Mouse (Mus musculus) right cerebral cortex, postnatal 4 days (tissue): ENCODE data around the gene Ppp1r2.

Experiments used
- DNase-seq: peaks from one replicate; pipeline ENCODE4 v3.0.0-alpha.2; 2022

The Ppp1r2 gene

DNA sequence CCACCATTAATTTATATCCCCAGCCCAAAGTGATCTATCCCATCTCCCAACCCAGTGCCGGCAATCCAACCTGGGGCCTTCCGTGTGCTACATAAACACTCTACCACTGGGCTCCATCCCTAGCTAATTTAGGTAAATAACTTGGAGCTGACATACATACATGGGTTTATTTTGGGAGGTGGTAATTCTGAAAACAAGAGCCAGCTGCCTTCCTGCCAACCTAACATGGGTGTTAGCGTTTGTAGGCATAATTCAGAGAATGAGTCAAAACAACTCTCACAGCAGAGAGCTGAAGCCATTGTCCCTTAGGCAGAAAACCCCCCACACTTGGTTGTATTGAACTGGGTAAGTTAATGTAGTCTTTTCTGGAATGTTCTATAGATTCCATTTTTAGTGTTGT lies 12.6 kb upstream of the Ppp1r2 start:
- no peak for DNase-seq

DNA sequence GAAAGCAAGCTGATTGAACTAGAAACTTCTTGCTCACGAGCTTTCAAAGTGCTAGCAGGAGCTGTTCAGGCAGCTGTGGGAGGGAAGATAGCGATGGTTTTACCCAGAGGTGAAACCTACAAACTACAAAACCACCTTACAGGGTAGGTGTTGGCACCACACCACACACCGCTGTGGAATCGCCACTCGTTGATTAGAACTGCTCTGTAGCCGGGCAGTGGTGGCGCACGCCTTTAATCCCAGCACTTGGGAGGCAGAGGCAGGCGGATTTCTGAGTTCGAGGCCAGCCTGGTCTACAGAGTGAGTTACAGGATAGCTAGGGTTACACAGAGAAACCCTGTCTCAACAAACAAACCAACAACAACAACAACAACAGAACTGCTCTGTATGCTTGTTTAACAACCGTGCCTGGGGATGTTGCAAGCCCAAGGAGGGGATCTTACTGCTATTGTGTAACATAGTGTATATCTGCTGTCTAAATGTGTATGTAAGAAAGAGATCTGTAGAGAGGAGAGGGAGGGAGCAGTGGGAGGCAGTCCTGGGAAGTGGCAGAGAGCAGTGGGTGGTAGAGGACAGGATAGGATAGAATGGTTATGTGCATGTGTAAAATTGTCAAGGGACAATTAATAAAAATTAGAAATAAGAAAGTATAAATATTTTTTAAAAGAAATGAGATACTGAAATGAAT lies 11.9 kb upstream of the Ppp1r2 start:
- DNase-seq = no peak

DNA sequence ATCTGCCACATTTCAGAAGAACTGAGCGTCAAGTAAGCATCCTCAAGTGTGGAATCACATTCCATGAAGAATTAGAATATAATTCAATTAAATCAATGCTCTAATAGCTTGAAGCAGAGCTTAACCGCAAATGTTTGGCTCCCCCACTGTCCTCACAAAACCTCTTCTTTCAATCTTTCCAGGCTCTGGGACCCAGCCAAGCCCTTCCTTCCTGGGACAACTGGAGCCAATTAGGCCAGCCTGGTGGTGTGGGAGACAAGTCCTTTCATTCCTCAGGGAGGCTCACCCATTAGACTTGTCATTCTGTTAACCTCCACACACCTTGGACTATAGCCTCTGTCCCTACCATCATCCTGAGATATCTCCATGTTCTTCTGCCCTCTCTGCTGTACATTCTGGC lies 6.9 kb upstream of the Ppp1r2 start:
- DNase-seq = peak; percentile 22

DNA sequence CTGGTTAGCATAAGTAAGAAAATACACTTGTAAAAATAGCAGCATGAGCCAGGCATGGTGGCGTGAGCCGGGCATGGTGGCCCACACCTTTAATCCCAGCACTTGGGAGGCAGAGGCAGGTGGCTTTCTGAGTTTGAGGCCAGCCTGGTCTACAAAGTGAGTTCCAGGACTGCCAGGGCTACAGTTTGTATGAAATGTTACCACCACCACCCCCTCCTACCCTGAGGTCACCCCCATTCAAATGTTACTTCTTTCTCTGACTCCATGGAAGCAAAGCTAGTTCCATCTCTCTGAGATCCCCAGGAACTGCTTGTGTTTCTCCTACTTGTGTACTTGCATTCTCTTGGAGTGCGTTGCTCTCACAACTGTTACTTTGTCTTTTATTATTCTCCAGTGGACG lies 5.1 kb upstream of the Ppp1r2 start:
- DNase-seq = no peak

DNA sequence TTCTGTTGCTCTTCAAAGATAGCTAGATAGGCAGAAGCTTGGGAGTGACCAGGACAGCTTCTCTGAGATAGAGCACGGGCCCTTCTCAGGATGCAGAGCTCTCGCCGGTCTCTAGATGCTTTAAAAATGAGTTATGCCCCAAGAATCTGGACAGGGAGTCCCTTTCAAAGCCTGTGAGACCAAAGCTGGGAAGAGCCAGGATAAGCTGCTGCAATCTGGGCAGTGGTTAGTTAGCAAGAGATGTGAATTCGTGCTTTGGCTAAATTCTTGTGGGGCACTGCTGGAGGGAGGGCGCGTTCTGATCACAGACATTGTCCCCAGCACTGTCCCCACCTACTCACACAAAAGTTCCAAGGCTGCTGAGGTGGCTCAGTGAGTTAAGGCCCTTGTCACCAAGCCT lies 3.5 kb upstream of the Ppp1r2 start:
- DNase-seq = no peak

DNA sequence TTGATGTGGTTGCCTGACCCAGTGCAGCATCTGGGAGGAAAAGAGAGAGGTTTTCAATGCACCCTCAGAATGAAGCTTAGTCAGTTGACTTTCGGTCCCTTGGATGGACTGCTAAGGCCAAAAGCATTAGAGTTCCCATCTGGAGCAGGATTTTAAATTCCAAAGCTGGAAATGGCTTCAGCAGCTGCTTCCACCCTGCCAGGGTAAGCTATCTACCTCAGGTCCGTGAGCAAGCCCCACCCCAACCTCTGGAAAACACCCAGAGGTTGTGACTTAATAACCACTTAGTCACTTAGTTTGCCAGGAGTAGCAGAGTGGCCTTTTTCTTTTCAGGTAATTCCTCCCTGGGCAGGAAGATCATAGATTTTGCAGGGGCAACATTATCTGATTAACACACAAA lies 3.0 kb upstream of the Ppp1r2 start:
- no peak for DNase-seq

DNA sequence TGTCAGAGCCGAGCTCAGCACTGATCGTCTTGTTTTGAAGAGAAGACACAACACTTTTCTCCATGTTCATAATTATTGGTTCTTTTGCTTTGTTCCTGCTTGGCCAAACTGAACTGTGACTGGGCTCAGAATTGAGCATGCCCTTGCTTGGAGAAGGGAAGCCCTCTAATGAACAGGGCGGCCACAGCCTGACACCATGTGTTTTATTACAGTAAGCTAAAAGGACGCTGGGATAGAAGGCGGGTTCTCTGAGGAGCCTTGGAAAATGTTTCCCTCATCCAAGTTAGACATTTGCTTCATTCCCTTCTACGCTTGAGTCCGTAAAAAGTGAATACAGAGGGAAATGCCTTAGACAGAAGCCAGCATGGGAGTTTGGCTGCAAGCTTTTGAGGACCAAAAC lies 1.9 kb upstream of the Ppp1r2 start:
- DNase-seq = no peak

DNA sequence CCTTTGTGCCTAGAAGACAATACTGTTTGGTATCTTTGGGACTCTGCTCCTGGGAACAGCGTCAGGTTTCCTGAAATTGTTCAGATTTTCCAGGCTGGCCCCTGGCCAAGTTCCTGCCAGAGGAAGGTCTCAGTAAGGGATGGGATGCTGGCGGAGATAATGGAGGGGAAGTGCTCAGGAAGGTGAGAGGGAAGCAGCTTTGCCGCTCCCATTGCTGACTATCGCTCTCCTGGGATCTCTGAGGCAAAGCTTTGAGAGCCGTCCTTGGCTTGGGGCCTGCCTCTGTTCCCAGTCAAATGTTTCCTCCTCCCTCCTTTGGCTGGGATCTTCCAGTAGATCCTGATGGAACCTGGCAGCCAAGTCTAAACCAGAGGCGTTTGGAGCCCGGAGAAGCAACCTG lies 1.5 kb upstream of the Ppp1r2 start:
- peak; percentile 22 for DNase-seq

DNA sequence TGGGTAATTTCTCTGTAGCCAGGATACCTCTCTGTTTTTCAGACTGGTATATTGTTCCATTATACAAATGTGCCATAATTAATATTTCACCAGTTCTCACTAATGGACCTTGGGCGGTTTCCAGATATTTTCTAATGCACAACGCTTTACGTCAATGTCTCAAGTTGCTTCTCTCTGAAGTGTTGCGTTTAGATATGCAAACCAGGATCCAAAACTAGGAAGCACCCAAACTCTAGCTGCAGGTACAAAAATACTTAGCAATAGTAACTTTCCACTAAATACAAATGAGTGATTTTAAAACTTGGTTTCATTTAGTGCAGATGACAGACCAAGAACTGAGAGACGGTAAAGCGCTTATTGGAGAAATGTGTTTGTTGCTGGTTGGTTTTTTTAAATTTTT lies 993 bp downstream of the Ppp1r2 start:
- DNase-seq = no peak

DNA sequence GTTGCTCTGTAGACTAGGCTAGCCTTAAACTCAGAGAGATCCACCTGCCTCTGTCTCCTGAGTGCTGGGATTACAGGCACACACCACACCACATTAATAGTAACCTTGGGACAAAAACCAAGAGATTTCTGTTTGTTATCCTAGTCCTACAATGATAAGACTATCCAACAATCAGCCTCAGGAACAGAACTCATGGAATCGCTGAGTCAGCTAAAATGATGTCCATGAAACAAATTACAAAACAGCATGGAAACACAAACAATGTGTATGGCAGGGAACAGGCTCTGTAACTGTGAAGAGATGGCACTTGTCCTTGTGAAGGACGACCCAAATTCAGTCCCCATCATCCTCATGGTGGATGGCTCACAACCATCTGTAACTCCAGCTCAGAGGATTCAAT lies 8.4 kb downstream of the Ppp1r2 start:
- DNase-seq = no peak

DNA sequence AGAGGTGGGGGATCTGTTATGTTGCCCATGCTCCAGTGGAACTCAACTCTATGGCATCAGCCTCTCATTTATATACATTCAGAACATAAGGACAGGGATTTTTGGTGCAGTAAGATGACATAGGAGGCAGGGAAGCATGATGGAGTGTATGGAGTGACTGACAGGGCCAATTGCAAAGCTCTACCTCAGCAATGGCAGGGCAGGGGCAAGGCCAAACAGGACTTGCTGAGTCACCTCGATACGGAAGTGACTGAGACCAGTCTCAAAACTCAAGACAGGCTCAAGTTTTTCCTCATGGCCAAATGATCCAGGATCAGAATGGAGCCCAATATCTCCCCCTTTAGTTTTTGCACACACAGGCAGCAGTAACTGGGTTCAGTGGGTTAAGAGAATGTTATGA lies 18.9 kb downstream of the Ppp1r2 start:
- no peak for DNase-seq

DNA sequence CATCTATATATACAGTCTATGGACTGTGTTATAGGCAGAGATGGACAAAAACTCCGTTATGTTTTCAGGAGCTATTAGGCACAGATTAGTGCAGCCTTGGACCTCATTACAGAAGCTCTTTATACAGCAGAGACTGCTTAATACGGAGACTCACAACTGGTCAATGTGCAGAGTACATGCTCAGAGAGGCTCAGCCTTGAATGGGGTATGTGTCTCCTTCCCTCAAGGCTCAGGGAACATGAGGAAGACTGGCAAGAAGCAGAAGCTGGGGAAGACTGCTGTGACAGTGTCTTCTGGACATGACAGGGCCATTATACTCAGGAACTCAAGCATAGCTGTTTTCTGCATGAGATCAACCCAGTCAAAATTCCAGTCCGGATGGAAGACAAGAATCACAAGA lies 19.4 kb downstream of the Ppp1r2 start:
- DNase-seq = no peak

DNA sequence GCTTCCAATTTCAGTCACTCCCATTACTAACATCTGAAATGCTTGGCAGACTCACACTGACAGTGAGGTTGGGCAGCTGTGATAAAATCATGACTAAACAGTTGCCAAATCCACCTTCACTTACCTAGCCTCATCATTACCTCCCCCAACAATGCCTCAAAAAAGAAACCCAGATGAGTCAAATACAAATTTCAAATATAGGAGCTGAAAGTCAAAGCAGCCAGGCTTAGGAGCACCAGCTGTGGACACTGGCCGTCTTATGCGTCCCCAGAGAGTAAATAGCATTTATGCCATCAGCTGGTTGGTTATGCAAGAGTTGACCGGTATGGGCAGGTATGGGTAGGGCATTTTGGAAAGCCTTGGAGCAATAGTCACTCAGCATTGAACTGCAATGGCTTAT lies 25.7 kb downstream of the Ppp1r2 start:
- DNase-seq = no peak

DNA sequence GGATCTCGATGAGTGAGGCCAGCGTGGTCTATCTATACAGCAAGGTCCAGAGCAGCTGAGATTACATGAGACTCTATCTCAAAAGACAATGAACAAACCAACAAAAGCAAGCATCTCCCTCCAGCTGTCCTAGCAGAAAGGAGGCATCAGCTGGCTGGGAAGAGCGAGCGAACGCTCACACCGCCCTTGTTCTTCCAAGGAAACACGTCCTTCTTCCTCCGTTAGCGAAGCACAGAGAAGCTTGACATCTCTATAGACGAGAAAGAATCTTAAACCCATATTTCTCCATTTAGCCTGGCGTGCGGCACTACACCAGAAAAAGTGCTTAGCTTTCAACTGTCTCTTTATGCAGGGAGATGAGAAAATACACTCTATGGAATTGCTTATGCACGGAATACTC lies 26.4 kb downstream of the Ppp1r2 start:
- no peak for DNase-seq

DNA sequence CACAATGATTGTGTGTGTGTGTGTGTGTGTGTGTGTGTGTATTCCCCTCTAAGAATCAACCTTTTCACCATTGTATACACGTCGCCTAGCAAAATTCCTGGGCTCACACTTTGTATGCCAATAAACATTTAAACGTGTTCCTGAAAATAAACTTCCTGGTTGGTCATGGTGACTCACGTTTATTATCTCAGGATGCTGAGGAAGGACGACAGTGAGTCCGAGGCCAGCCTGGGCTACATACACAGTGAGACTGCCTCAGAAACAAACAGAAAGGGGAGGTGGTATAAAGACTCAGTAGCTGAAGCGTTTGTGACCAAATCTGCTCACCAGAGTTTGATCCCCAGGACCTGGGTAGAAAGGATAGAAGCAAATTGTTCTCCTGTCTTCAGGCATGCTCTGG lies 27.6 kb downstream of the Ppp1r2 start:
- no peak for DNase-seq

DNA sequence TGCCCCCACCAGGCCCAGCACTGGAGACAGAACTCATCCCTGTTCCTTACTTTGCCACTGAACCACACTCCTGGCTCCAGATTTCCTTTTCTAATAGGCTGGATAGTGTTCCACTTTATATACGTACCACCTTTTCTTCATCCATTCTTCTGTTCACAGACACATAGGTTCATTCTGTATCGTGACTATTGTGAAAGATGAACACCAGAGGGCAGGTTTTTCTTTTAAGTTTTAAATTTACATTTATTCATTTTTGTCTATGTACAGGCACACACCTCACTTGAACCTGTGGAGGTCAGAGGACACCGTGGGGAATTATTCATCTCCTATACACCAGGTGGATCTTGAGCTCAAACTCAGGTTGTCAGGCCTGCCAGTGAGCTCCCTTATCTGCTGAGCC lies 31.0 kb downstream of the Ppp1r2 start:
- no peak for DNase-seq

DNA sequence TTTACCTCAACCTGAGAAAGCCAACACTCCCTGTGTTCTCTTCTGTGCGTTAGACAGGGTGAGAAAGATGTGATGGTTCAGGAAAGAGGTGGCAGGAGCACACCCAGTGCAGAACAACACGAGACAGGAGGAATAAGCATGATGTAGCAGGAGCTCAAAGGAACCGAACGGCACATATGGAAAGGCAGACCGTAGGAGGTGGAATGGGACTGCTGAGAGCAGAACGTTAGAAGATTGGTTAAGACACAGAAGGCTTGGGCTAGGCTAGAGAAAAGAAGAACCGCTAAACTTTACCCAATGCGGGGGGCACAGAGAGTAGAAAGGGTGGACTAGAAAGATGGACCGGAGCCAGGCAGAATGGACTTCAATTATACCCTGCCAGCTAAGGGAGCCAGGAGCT lies 33.6 kb downstream of the Ppp1r2 start:
- DNase-seq = no peak

DNA sequence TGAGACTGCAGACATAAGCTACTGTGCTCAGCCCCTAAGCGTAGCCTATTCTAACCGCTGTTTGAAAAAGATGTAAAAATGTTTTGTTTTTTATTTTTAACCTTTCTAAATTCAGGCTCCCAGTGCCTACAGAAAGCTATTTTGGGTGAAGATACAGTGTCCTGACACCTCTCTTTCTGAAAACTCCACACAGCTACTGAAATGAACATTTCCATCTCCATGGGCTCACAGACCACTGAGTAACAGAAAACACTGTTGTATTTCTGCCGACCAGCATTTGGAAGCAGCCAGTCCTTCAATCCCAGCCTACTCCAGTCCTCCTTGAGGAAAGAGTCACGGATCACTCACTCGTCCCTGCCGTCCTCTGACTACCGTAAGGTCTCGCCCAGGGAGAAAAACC lies 34.5 kb downstream of the Ppp1r2 start:
- no peak for DNase-seq

DNA sequence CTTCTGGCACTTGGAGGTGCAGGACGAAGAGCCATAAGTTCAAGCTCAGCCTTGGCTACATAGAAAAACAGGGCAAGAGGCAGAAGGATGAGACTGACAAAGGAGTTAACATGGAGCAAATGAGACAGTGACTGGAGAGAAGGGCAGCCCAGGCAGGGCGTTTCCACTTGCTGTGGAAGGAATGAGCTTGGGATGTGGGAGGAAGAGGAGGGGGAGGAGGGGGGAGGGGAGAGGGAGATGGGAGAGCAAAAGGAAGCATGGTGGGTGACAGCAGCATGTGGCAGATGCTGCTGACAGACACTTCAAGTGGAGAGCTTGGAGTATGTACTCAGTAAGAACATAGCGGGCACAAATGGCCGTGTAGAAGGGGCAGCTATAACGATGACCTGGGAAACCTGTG lies 36.8 kb downstream of the Ppp1r2 start:
- DNase-seq = no peak

DNA sequence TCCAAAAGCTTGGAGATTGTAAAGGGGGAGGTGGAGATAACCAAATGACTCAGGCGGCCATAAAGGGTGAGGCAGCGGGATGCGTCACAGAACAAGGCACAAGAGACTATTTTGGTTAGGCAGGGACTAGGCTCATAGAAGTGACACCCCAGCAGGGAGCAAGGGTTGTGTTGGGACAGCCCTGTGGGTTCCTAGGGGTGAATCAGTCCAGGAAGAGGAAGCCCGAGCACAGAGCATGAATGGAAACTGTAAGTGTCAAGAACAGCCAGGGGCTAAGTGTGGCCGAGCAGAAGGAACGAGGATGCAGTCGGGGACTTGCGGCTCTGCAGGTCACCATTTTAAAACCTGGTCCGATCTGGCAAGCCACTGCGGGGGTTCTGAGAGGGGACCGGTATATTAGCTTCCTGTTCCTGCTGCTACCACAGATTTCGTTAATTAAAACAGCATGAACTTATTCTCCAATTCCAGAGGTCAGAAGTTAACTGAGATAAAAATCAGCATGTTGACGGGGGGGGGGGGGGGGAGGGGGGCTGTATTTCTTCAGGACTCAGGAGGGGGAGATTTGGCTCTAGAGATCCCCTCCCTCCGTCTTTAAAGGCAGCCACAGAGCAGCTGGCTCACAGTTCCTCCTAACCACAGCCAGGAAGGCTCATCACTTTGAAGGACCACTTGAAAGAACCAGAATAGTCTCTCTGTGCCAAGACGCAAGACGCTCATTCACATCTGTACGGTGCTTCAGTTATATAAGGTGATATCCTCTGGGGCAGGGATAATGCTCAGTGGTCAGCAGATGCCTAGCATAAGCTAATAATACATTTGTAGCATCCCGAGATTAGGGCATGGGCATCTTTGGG lies 39.4 kb downstream of the Ppp1r2 start:
- DNase-seq = no peak

DNA sequence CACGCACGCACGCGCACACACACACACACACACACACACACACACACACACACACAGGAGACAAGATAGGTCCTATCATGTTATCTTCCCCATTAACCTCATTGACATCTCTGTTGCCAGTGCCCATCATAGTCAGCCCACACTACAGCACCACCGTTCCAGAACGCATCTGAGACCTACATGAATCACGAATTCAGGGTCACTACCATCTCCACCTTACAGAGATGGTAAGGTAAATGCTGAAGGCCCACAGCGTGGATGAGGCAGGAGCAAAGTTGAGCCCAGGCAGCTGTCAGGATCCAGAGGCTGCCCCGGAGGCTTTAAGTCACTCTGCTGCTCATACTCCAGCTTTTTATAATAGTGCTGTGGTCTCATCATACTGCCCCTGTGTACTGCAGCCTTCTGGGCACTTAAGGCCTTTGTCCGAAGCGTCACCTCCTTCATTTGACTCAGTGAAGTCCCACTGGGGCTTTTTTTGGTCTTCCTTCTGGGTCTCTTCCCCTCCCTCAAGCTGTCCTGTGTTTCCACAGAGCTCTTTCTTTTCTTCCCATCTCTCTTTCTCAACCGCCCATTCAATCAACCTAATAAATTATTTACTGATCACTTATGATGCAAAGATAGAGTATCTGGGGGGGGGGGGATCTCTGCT lies 40.1 kb downstream of the Ppp1r2 start:
- DNase-seq = no peak

DNA sequence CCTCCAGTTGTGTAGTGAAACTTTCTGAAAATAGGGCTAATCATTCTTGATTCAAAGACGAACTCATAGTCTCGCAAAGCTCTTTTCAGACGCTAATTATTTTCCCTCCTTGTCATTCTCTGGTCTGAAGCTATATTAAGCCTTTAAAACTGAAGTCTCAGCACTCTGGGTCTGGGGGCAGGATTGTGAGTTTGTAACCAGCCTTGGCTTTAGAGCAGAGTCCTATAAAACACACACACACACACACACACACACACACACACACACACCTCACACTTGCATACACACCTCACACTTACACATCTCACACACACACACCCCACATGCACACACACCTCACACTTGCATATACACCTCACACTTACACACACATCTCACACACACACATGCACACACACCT lies 40.7 kb downstream of the Ppp1r2 start:
- no peak for DNase-seq

DNA sequence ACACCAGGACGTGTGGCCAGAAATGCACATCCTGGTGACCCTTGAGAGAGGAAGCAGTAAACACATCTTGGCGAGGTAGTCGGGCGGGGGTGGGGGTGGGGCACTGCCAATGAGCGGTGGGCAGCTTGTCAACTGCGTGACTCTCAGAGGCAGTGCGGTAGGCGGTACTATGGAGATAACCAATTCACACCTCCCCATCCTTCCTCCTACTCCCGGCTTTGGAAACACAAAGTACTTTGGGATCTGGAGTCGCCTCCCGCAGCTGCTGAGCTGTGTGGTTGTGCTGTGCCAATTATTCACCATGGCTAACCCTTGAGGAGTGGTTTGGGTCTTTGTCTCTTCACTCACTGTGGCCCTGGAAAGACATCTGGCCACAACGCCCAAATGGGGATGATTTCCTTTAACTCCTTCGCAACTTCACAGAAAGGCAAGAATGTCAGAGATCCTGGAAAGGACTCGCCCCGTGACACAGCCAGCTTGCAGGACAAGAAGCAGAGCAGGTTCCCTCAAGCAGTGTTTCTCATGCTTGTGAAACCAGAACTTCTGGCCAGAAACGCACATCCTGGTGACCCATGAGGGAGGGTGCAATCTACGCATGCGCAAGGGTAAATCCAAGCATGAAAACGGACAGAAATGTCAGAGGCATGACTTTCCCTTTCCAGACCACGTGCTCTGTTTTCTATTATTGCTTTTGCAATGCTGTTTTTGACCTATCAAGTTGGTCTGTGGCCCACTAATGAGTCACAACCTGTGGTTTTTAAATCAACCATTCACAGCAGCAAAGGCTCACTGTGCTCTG lies 41.3 kb downstream of the Ppp1r2 start:
- DNase-seq = no peak

DNA sequence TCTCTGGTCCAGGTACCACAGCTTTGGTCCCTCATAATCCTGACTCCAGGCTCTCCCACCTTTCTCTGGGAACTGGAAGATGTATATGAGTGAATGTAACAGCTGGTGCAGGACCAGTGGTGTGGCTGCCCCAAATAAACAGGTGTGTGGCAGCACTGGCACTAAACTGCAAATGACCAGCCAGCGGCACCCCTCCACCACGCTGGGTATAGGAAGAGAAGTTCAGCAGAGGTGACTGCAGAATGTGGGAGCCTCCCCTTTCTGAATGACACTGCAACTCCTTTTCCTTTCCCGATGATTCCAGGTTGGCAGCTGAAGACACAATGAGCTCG lies 41.9 kb downstream of the Ppp1r2 start:
- no peak for DNase-seq
